In the genomic region with DNA sequence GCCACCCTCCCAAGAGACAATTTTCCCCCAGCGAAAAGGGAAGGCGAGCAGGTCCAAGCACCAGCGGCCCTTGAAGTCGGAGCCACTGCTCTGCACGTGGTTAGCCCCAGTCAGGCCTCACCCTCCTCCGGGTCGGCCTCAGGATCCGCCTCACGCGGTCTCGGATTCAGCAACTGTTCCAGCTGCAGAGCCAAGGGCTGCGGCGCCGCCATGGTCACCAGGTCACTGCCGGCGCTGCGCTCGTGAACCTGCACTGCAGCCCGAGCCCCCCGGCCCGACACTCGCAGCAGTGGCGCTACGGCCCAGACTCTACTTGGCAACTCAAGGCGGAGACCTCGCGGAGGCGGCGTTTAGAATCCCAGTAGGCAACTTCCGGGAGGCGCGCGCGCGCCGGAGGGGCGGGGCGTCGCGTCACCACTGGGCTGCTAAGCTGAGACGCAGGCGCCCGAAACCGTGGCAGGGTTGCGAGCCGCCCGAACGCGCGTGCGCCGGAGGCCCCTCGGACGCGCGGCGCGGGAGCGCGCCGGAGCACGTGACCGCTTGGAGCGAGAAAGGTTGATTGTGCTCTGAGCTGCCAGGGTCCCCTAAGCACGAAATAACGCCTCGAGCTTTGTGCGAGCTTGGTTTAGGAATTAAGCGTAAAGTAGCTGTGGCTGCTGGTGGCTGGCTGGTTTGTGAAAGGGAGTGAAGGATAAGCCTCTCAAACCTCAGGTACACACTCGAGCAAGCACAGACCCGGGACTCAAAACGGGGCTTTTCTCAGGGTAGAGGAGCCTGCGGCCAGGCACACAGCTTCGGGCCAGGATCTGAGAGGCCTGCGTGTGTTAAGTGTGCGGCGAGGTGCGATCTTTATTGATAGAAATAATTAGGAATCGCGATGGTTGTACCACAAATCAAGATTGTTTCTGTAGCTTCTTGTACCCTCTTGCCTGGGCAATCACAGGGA, we compare ENCODE assay signal across 8 mouse cellular contexts. TPM values are rescaled to one million over a fixed set of nuclear protein-coding genes. Genes with fewer than 3 reads are reported as not detected.
DNase-seq lines count a peak whose midpoint lies in the region; ATAC-seq and TF ChIP-seq lines count a peak whose summit lies in the region.

A gene (minus strand): TSS at position 352 of the 946 bp plus-strand sequence.

- ATAC-seq in heart, embryonic 15.5 days (replicated peaks; ENCODE audit: insufficient number of reproducible peaks, insufficient read depth, low FRiP score, low read depth), result peak; percentile 99
- peak; percentile 99 for ATAC-seq in liver, embryonic 14.5 days (ENCODE audit: insufficient read depth)
- peak; percentile 95 for ATAC-seq in neural tube, embryonic 11.5 days (ENCODE audit: insufficient read depth, low FRiP score, low TSS enrichment)
- peak; percentile 99 for ATAC-seq in stomach, postnatal 0 days (ENCODE audit: low FRiP score, low TSS enrichment)

- DNase-seq in CD8-positive naive resting alpha-beta T cell, adult 2 months (ENCODE audit: low read depth in 2 of 2, low spot score in 2 of 2), result peak; percentile 94 to 96
- DNase-seq in c-Kit-positive CD71-negative TER-119-negative erythroid progenitor cells, embryonic 14.5 days (ENCODE audit: low read depth), result peak; percentile 90
- peak; percentile 99 for DNase-seq in forebrain, embryonic 10.5 days (ENCODE audit: extremely low spot score, low spot score)
- peak; percentile 97 to 99 for DNase-seq in kidney, postnatal 25 days
- DNase-seq in liver, embryonic 14.5 days (ENCODE audit: low read depth in 3 of 3, low spot score in 3 of 3), result peak; percentile 93 to 94 (median 93)
- peak; percentile 100 for DNase-seq in neural tube, embryonic 11.5 days (ENCODE audit: low spot score)
- DNase-seq in stomach, postnatal 0 days (ENCODE audit: low spot score), result peak; percentile 98

- under 1% methylated on average over 80 of the region's 80 CpGs for WGBS in forebrain, embryonic 10.5 days
- under 1% methylated on average over 80 of the region's 80 CpGs for WGBS in heart, embryonic 15.5 days
- WGBS in liver, embryonic 14.5 days (ENCODE audit: insufficient replicate concordance), result under 1% methylated on average over 80 of the region's 80 CpGs
- WGBS in neural tube, embryonic 11.5 days, result under 1% methylated on average over 80 of the region's 80 CpGs
- under 1% methylated on average over 79 of the region's 80 CpGs for WGBS in stomach, postnatal 0 days

- H3K9ac ChIP-seq in heart, embryonic 15.5 days, result peak within 1 kb of the TSS; percentile 66
- H3K9ac ChIP-seq in liver, embryonic 14.5 days (replicated peaks), result peak within 1 kb of the TSS; percentile 70
- H3K9ac ChIP-seq in neural tube, embryonic 11.5 days (ENCODE audit: low read length), result peak within 1 kb of the TSS; percentile 75
- H3K9ac ChIP-seq in stomach, postnatal 0 days (ENCODE audit: low read length), result peak within 1 kb of the TSS; percentile 83

- no peak for TF ChIP-seq CTCF in liver, embryonic 14.5 days (IDR thresholded peaks at IDR 0.05; ENCODE audit: low read depth)
- TF ChIP-seq CTCF in stomach, postnatal 0 days (IDR thresholded peaks at IDR 0.05; ENCODE audit: low read depth), result no peak

- H3K4me3 ChIP-seq in forebrain, embryonic 10.5 days, result peak within 1 kb of the TSS; percentile 77
- H3K4me3 ChIP-seq in heart, embryonic 15.5 days, result peak within 1 kb of the TSS; percentile 67
- H3K4me3 ChIP-seq in liver, embryonic 14.5 days (ENCODE audit: insufficient read depth in 1 of 2, low read depth in 2 of 2, low read length in 2 of 2), result peak within 1 kb of the TSS; percentile 73 to 75
- peak within 1 kb of the TSS; percentile 64 for H3K4me3 ChIP-seq in neural tube, embryonic 11.5 days (ENCODE audit: low read depth, low read length)
- H3K4me3 ChIP-seq in stomach, postnatal 0 days (ENCODE audit: low read depth, low read length), result peak within 1 kb of the TSS; percentile 76

- no peaks in the 10 kb centered on the region for H3K9me3 ChIP-seq in forebrain, embryonic 10.5 days
- no peaks in the 10 kb centered on the region for H3K9me3 ChIP-seq in heart, embryonic 15.5 days (replicated peaks)
- no peaks in the 10 kb centered on the region for H3K9me3 ChIP-seq in liver, embryonic 14.5 days (ENCODE audit: control insufficient read depth, low read length)
- no peaks in the 10 kb centered on the region for H3K9me3 ChIP-seq in neural tube, embryonic 11.5 days (ENCODE audit: control insufficient read depth, low read length)
- H3K9me3 ChIP-seq in stomach, postnatal 0 days (ENCODE audit: control insufficient read depth, low read length), result no peaks in the 10 kb centered on the region

- peak within 1 kb of the TSS; percentile 88 for H3K4me2 ChIP-seq in heart, embryonic 15.5 days
- H3K4me2 ChIP-seq in liver, embryonic 14.5 days (ENCODE audit: low read depth), result peak within 1 kb of the TSS; percentile 84
- peak within 1 kb of the TSS; percentile 75 for H3K4me2 ChIP-seq in neural tube, embryonic 11.5 days (ENCODE audit: low read depth)
- H3K4me2 ChIP-seq in stomach, postnatal 0 days (replicated peaks; ENCODE audit: low read depth), result peak within 1 kb of the TSS; percentile 90

- peaks cover 46% of the 10 kb centered on the region for H3K27me3 ChIP-seq in forebrain, embryonic 10.5 days (ENCODE audit: poor library complexity, severe bottlenecking)
- H3K27me3 ChIP-seq in heart, embryonic 15.5 days, result peaks cover 41% of the 10 kb centered on the region
- H3K27me3 ChIP-seq in liver, embryonic 14.5 days (ENCODE audit: control insufficient read depth, insufficient read depth, low read length), result peaks cover 40% of the 10 kb centered on the region
- peaks cover 38% of the 10 kb centered on the region for H3K27me3 ChIP-seq in neural tube, embryonic 11.5 days (ENCODE audit: control insufficient read depth, insufficient read depth, low read length)
- peaks cover 8% of the 10 kb centered on the region; the same call in 1 of the 2 replicates for H3K27me3 ChIP-seq in stomach, postnatal 0 days (ENCODE audit: control insufficient read depth, insufficient read depth, low read length)

- peaks cover 25% of the 10 kb centered on the region for H3K4me1 ChIP-seq in forebrain, embryonic 10.5 days
- peaks cover 18% of the 10 kb centered on the region for H3K4me1 ChIP-seq in heart, embryonic 15.5 days (replicated peaks)
- H3K4me1 ChIP-seq in liver, embryonic 14.5 days (replicated peaks; ENCODE audit: control insufficient read depth in 2 of 2, insufficient read depth in 2 of 2, low read length in 1 of 2), result peaks cover 5 to 8% of the 10 kb centered on the region in 2 experiments; a peak in 3 of 4 replicates
- H3K4me1 ChIP-seq in neural tube, embryonic 11.5 days (ENCODE audit: control insufficient read depth, insufficient read depth, low read length), result peaks cover 7% of the 10 kb centered on the region; the same call in 1 of the 2 replicates
- no peaks in the 10 kb centered on the region for H3K4me1 ChIP-seq in stomach, postnatal 0 days (replicated peaks; ENCODE audit: control insufficient read depth, insufficient read depth)

- TF ChIP-seq EP300 in liver, embryonic 14.5 days (IDR thresholded peaks at IDR 0.05; ENCODE audit: low read depth), result no peak
- no peak for TF ChIP-seq EP300 in stomach, postnatal 0 days (optimal IDR thresholded peaks at IDR 0.05)

- H3K36me3 ChIP-seq in forebrain, embryonic 10.5 days (replicated peaks), result peaks cover 34% of the 10 kb centered on the region
- peaks cover 20% of the 10 kb centered on the region; the same call in 1 of the 2 replicates for H3K36me3 ChIP-seq in heart, embryonic 15.5 days
- peaks cover 11% of the 10 kb centered on the region for H3K36me3 ChIP-seq in liver, embryonic 14.5 days (replicated peaks; ENCODE audit: control insufficient read depth, insufficient read depth, low read depth)
- no peaks in the 10 kb centered on the region for H3K36me3 ChIP-seq in neural tube, embryonic 11.5 days (ENCODE audit: control insufficient read depth, insufficient read depth, low read length)
- no peaks in the 10 kb centered on the region for H3K36me3 ChIP-seq in stomach, postnatal 0 days (ENCODE audit: control insufficient read depth, insufficient read depth, low read length)

- peak within 1 kb of the TSS; percentile 89 for H3K27ac ChIP-seq in forebrain, embryonic 10.5 days
- H3K27ac ChIP-seq in heart, embryonic 15.5 days, result peak within 1 kb of the TSS; percentile 74
- H3K27ac ChIP-seq in liver, embryonic 14.5 days, result no peak within 1 kb of the TSS
- peak within 1 kb of the TSS; percentile 76 for H3K27ac ChIP-seq in neural tube, embryonic 11.5 days (ENCODE audit: low read depth, low read length)
- peak within 1 kb of the TSS; percentile 75 for H3K27ac ChIP-seq in stomach, postnatal 0 days (replicated peaks)

RNA-seq across cellular contexts. Expression of the gene that starts here (rescaled TPM):
- 63.2 and 64.7 TPM in 2 replicates for polyA plus RNA-seq in forebrain, embryonic 10.5 days (2016; fragmentation: Nextera tagmentation; extraction: Ambion mirVana)
- polyA plus RNA-seq in heart, embryonic 15.5 days (2015; fragmentation: Nextera tagmentation; extraction: Ambion mirVana), result 26.2 and 28.3 TPM in 2 replicates
- polyA plus RNA-seq in liver, embryonic 14.5 days (2012; rRNA removed), result 3.9 and 6.3 TPM in 2 replicates
- polyA plus RNA-seq in liver, embryonic 14.5 days (2014; fragmentation: Nextera tagmentation; extraction: Ambion mirVana), result 20.3 and 26.8 TPM in 2 replicates
- polyA plus RNA-seq in neural tube, embryonic 11.5 days (2014; fragmentation: Nextera tagmentation; extraction: Ambion mirVana), result 54.4 and 55.8 TPM in 2 replicates
- 24.3 and 24.8 TPM in 2 replicates for polyA plus RNA-seq in stomach, postnatal 0 days (2015; fragmentation: Nextera tagmentation; extraction: Ambion mirVana)
